Mouse (Mus musculus) liver, adult 2 months (tissue): ENCODE measurements around the gene Rundc1.

Source experiments
- CTCF ChIP-seq: fragments of 200-500 bp; IDR thresholded peaks from 2 replicates; pipeline ENCODE4 v1.5.1; 2011; ENCODE audit warnings: low read depth, low read length, control low read depth
- POLR2A ChIP-seq: fragments of 200-500 bp; IDR thresholded peaks from 2 replicates; pipeline ENCODE4 v1.6.1; 2011; ENCODE audit warnings: low read length, control low read depth; ENCODE audit not compliant: insufficient read depth; ENCODE audit errors: extremely low read depth

DNA sequence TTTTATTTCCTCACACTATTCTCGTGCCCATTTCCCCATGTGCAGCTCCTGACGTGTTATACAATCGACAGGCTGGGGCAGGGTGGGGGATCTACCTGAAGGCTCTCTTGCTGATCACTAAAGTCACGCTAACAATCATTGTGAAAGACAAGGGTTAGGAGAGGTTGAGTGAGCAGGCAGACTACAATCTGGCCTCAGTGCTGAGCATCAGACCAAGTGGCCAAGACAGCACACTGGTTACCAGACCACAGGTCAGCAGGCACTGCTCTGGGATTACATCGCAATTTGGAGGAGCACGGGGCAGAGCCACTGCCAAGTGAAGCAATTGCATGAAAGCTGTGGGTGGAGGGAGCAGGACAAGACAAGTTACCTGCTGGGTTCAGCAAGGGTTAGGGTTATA is 46.0 kb upstream of the Rundc1 start:
- TF ChIP-seq CTCF (no peak), POLR2A (no peak)
